Mouse (Mus musculus): Measurements from ENCODE around the gene Babam2. TPM values are rescaled to one million over a fixed set of nuclear protein-coding genes. Genes with fewer than 3 reads are reported as not detected.

Gene Babam2
- total RNA-seq, 2 experiments from 2014 or later = 31.2 to 32.1 TPM

DNA sequence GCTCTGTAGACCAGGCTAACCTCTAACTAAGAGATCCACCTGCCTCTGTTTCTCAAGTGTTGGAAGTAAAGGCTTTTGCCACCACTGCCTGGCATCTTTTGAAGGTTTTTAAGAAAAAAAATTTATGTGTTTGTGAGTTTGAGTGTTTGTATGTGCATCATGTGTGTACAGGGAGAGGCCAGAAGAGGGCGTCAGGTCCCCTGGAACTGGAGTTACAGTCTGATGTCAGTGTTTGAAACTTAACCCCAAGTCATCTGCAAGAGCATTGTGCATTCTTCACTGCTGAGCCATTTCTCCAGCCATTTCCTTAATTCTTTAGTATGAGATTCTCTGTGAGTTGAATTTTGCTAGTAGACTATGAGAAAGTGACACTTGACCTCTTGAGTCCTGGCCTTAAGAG lies 11.9 kb downstream of the Babam2 start:
- no peak for DNase-seq (ENCODE audit: low spot score)
- intact Hi-C loops (cut with DNase I) = loop anchor here (5.0 kb wide), 1 partner anchor 118 kb away; no protein-coding TSS in a partner anchor

DNA sequence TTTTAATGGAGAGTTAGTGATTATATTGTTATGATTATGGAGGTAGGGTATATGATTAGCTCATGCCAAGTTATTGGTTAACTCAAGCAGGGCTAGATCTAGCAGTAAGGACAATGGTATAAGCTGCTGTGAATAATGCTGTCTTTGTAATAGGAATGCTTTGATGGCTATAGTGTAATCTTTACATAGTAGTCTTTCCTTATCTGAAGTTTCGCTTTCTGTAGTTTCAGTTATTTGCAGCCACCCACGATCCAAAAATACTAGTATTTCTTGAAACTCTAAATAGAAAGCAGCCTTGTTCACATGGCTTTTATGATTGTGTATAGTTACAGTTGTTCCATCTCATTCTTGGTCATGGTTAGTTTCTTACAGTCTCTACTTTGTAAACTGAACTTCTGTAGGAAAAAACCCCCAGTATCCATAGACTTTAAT lies 15.8 kb downstream of the Babam2 start:
- intact Hi-C loops (cut with DNase I) = no loop called here
- DNase-seq (ENCODE audit: low spot score) = no peak

DNA sequence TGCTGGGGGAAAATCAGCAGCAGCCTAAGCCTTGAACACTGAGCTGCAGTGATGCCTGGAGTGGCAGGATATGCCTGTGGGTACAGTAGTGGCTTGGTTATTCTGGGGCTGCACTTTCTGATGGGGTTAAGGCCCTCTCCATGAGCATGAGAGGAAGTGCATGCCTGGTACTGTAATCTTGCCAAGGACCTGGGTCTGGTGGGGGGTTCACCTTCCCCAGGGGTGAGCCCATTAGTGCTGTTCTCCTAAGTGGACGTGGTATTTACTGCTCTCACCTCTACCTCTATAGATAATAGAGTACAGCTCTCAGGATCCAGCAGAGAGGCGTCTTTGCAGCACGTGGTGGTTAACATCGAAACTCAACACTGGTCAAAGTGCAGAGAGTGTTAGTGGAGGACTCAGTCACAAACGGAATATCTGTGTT lies 16.4 kb downstream of the Babam2 start:
- intact Hi-C loops (cut with DNase I) = no loop called here
- no peak for DNase-seq (ENCODE audit: low spot score)

DNA sequence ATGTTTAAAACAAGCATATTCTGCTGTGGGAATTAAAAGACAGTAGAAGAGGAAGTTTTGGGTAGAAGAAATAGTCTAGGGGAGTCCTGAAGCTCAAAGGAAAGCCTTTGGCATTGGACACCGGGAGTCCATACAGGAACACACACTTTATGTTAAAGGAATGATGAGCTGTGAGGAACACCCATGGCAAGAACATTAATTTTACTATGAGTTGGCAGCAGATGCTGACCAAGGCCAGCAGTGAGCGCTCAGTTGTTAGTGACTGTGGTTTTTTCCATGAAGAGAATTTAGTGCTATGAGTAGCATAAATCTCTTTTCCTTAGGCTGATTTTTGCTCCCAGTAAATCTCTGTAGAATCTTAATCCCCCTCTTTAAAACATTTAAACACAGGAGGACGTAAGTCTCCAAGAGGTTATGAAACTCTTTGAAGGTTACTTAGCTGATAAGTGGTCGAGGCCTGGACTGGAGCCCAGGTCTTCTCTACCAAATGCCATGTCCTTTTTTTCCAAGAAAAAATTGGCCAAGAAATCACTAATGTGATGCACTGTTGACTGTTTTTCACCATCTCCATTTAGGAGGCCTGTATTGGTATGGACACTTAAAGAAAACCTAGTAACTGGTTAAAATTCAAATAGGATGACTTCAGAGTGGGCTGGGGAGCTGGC lies 18.1 kb downstream of the Babam2 start:
- no peak for DNase-seq (ENCODE audit: low spot score)
- intact Hi-C loops (cut with DNase I) = no loop called here

GRCm38 (mm10) chr5:31724519-31724918 lies 27.0 kb downstream of the Babam2 start:
- intact Hi-C loops (cut with DNase I) = no loop called here
- DNase-seq (ENCODE audit: low spot score) = no peak

GRCm38 (mm10) chr5:31725885-31726284 lies 28.4 kb downstream of the Babam2 start:
- intact Hi-C loops (cut with DNase I) = no loop called here
- no peak for DNase-seq (ENCODE audit: low spot score)

DNA sequence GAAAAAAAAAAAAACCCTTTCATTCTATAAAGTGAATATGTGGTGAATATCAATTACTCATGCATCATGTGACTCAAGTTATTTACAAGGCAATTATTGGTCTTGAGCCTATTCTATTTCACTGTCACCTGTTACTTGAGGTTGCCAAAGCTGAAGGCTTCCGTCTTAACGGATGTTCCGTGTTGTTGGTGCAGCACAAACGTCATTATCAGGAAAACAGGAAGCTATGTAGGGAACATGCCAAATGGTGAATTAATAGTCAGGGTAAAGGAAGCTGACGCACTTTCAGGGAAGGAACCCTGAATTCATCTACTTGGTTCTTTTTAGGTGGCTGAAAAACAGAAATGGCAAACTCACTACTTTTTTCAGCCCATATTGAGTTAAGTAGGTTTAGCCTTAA lies 30.0 kb downstream of the Babam2 start:
- DNase-seq (ENCODE audit: low spot score) = no peak

DNA sequence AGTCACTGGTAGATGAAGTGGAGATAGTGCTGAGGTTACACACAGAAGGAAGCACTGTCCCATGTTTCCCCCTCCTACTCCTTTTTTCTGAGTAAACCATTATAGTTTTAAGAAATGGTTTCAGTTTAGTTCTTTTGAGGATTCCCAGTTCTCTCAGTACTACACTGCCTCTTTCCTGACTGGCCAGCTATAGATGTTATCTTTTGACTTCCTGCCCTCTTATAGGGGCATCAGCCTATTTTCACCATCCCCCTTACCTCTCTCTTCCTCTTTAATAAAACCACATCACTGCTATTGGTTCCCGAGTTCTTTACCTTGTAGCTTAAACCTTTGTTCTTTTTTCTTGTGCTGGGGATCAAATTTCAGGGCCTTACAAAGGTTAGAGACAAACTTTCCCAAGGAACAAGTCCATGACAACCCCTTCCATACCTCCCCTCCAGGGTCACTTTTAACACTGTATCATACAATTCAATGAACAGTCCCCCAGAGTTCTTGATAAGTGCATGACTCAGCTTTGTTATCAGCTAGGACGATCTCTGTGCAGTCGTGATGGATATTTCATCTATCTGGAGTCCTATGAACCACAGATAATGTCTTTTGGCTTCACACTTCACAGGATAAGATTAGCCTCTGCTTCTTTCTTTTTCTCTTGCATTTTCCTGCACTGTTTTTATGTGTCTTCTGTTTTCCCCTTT lies 35.3 kb downstream of the Babam2 start:
- intact Hi-C loops (cut with DNase I) = no loop called here
- no peak for DNase-seq (ENCODE audit: low spot score)

More for the DNA sequence above, 30.0 kb downstream of the Babam2 start:
- intact Hi-C loops (cut with DNase I) = no loop called here

DNA sequence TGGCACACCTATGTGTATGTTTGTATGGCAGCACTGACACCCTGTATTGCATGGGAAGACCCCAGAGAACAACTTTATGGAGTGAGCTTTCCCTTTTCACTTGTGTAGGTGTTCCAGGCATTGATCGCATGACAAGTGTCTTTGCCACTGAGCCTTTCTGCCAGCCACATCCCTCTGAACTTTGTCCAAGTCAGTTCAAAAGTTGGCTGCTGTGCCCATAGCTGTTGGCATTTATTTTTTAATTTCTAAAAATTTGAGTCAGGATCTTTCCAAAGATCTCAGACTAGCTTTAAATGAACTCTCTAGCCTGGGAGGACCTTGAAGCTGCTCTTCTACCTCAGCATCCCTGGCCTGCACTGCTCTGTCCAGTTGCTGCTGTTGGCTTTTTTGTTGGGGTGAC lies 44.4 kb downstream of the Babam2 start:
- intact Hi-C loops (cut with DNase I) = no loop called here
- DNase-seq (ENCODE audit: low spot score) = no peak

DNA sequence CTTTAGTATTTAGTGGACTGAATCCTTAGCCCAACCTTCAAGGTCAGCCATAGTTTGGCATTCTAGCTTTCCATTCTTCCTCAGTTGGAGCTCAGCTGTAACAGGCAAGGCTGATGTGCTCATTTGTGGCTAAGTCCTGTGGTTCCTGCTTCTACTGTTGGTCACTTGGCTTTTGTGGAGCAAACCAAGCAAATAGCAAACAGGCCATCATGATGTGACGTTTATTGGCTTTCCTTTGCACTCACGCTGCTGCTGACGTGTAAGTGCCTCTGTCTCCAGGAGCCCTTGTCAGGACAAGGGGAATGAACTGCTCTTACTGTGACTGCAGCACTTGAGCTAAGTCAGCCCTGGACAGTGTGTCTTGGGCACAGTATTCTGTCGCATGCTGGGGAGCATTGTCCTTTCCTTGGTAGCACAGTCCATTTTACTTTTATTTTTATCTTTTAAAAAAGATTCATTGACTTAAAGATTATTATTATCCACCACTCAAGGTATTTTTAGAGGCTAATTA lies 45.1 kb downstream of the Babam2 start:
- no peak for DNase-seq (ENCODE audit: low spot score)
- intact Hi-C loops (cut with DNase I) = no loop called here

DNA sequence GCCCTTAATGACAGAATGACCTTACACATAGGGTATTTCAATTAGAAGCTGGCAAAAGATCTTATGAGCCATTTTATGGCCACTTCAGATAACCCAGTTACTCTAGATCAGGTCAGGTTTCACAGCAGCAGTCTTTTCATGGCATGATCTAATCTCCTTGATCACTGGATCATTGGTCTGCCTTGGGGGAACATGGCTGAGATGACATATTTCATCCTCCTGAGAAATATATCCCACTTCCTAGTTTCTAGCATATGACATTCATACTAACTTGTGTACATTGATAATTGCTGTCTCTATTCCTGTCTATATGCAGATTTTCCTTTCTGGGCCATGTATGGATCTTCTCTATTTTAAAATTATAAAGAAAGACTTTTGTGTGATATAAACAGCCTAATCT lies 51.9 kb downstream of the Babam2 start:
- intact Hi-C loops (cut with DNase I) = no loop called here

GRCm38 (mm10) chr5:31750231-31750925 lies 52.9 kb downstream of the Babam2 start:
- DNase-seq (ENCODE audit: low spot score) = no peak
- intact Hi-C loops (cut with DNase I) = loop anchor here (5.0 kb wide), 1 partner anchor 53 kb away; the partner anchor contains the start of genes Babam2 and Rbks

More for the DNA sequence above, 51.9 kb downstream of the Babam2 start:
- no peak for DNase-seq (ENCODE audit: low spot score)

DNA sequence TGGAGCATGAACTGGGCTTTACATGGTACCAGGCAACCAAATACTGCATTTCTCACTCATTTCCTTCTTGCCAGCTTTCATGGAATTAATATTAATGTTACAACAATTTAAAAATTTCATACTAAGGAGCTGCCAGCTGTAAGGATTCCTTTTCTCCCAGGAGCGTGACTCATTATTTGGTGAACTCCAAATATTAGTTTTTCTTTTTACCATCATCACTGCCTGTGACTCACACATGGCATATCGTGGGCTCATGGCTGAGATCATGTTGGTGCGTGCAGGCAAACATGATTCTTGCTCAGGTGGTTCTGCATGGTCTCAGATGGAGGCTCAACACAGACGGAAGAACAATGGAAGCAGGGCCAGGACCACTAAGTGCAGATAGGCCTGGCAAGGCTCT lies 53.5 kb downstream of the Babam2 start:
- no peak for DNase-seq (ENCODE audit: low spot score)
- intact Hi-C loops (cut with DNase I) = loop anchor here (5.0 kb wide), 1 partner anchor 54 kb away; the partner anchor contains the start of genes Babam2 and Rbks

DNA sequence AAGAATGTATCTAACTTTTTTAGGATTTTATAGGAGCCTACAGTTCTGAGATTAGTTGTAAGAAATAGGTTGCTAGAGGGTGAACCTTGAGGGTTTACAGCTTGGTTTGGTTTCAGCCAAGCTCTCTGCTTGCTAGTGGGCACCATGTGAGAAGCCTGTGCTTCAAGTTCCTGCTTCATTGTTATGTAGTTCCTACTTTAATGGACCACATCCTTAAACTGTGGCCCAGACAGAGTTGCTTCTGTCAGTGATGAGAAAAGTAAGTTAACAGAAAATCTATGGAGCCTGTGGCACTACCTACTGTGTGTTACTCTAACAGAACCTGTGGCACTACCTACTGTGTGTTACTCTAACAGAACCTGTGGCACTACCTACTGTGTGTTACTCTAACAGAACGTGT lies 57.1 kb downstream of the Babam2 start:
- intact Hi-C loops (cut with DNase I) = loop anchor here (5.0 kb wide), 2 partner anchors 57 to 58 kb away; partner anchors contain the start of genes Babam2 and Rbks
- no peak for DNase-seq (ENCODE audit: low spot score)

GRCm38 (mm10) chr5:31755255-31755654 lies 57.8 kb downstream of the Babam2 start:
- DNase-seq (ENCODE audit: low spot score) = no peak
- intact Hi-C loops (cut with DNase I) = loop anchor here (5.0 kb wide), 1 partner anchor 57 kb away; no protein-coding TSS in a partner anchor

DNA sequence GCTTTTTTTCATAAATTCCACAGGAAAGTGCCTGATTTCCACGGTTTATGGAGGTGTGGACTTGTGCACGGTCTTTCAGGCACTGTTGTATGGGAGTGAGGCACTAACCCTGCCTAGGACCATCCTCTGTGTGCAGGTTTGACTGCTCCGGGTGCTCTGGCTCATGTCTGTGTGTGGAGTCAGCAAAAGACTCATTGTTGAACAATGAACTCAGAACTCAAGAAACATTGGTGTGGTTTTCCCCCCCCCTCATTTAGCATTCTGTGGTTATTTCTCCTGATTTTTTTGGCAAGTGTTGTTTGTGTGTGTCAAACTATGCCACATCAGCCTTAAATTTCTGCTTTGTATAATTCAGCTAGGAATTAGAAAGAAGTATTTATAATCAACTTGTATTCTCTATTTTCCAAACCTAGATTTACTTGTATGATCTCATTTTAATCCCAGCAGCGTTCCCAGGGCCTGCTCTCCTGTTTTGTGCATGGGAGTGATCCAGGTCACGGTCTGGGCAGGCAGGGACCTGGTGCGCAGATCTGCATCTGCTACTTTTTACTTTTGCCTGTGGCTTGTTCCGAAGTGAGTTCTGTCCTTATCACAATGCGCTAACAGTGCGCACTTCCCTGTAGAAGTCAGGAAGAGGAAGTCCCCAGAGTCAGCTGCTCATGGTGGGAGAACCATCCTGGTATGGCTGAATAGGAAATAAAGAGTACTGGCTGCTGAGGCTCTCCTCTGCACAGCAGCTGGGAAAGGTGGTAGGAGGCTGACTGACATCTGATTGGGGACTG lies 61.0 kb downstream of the Babam2 start:
- no peak for DNase-seq (ENCODE audit: low spot score)

DNA sequence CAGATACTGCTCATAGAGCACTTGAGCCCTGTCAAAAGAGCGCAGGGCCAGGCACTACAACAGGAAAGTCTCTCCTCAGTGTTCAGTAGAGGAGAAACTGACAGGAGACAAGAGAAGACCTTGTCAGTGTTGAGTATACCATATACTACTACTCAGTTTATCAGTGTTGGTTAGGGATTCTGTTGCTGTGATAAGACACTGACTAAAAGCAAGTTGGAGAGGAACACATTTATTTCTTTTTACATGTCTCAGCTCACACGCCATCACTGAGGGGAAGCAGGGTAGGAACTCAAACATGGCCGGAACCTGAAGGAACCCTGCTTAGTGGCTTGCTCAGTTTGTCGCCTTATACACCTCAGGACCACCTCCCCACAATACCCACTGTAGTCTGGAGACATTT lies 64.4 kb downstream of the Babam2 start:
- intact Hi-C loops (cut with DNase I) = no loop called here
- DNase-seq (ENCODE audit: low spot score) = no peak

More for the DNA sequence above, 61.0 kb downstream of the Babam2 start:
- intact Hi-C loops (cut with DNase I) = loop anchor here (5.0 kb wide), 1 partner anchor 54 kb away; no protein-coding TSS in a partner anchor

GRCm38 (mm10) chr5:31762773-31763172 lies 65.3 kb downstream of the Babam2 start:
- no peak for DNase-seq (ENCODE audit: low spot score)
- intact Hi-C loops (cut with DNase I) = no loop called here

DNA sequence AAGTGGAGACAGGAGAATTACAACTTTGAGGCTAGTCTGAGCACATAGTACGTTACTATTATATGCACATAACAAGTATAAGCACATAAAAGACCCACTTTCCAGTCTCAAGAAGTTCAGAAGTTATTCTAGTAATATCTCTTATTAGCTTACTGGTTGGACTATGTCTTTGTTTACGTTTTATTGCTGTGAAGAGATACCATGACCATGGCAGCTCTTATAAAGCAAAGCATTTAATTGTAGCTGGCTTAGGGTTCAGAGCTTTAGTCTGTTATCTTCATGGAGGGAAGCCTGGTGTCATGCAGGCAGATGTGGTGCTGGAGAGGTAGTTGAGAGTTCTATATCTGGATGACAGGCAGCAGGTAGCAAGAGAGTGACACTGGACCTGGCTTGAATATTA lies 68.3 kb downstream of the Babam2 start:
- intact Hi-C loops (cut with DNase I) = no loop called here
- no peak for DNase-seq (ENCODE audit: low spot score)
